Mouse (Mus musculus): Measurements from ENCODE around the gene Gm20696. TPM values are rescaled to one million over a fixed set of nuclear protein-coding genes. Genes with fewer than 3 reads are reported as not detected.
A peak's percentile ranks its signal among the peaks of the same experiment; 100 is the strongest.

Gene Gm20696
- polyA plus RNA-seq, 1 experiment from 2014 or later: 3.2 TPM

DNA sequence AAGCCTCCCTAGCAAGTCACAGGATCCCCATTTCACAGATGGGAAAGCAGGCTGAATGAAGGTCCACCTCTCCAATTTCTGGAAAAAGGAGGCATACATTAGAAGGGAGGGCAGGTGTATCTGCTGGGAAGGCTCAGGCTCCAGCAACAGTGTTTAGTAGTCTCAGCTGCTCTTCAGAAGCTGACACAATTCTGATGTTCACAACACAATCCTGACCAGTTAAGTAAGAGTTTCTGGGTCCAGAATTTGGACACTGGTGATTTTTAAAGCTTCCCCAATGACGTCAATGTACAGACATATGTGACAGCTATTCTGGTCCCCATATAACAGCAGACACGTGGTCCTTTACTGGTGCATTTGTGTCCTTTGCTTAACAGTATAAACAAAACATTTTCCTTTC lies 313.2 kb downstream of the Gm20696 start:
- no peak overlapping the region for H3K27ac ChIP-seq
- H3K4me1 ChIP-seq: peaks cover 23% of the 10 kb centered on the region
- no peaks in the 10 kb centered on the region for H3K9me3 ChIP-seq (replicated peaks)
- 87% methylated on average over 2 of the region's 2 CpGs for WGBS
- peaks cover 29% of the 10 kb centered on the region for H3K27me3 ChIP-seq (ENCODE audit: low read depth, poor library complexity, severe bottlenecking)
- DNase-seq (ENCODE audit: low spot score): no peak
- no peak overlapping the region for H3K4me3 ChIP-seq
- H3K36me3 ChIP-seq: no peaks in the 10 kb centered on the region

GRCm38 (mm10) chr6:99350566-99350965 lies 316.0 kb downstream of the Gm20696 start:
- no peaks in the 10 kb centered on the region for H3K9me3 ChIP-seq (replicated peaks)
- H3K4me3 ChIP-seq: no peak overlapping the region
- H3K4me1 ChIP-seq: peaks cover 27% of the 10 kb centered on the region
- no peaks in the 10 kb centered on the region for H3K36me3 ChIP-seq
- DNase-seq (ENCODE audit: low spot score): no peak
- H3K27me3 ChIP-seq (ENCODE audit: low read depth, poor library complexity, severe bottlenecking): peaks cover 31% of the 10 kb centered on the region
- 39% methylated on average over 3 of the region's 3 CpGs for WGBS
- no peak overlapping the region for H3K27ac ChIP-seq

- Histone ChIP-seq H3K27ac (no peak overlapping the region), H3K4me1 (peaks cover 25% of the 10 kb centered on the region), H3K4me3 (no peak overlapping the region), H3K9me3 (replicated peaks) (no peaks in the 10 kb centered on the region), H3K27me3 (ENCODE audit: low read depth, poor library complexity, severe bottlenecking) (peaks cover 31% of the 10 kb centered on the region), H3K36me3 (no peaks in the 10 kb centered on the region)
- no peak for DNase-seq (ENCODE audit: low spot score)
- WGBS: 37% methylated on average over 5 of the region's 5 CpGs
These were observed 316.4 kb downstream of the Gm20696 start for GRCm38 (mm10) chr6:99350156-99350555.

GRCm38 (mm10) chr6:99347836-99348235 lies 318.8 kb downstream of the Gm20696 start:
- Histone ChIP-seq H3K9me3 (replicated peaks) (no peaks in the 10 kb centered on the region), H3K4me3 (no peak overlapping the region), H3K27ac (no peak overlapping the region), H3K27me3 (ENCODE audit: low read depth, poor library complexity, severe bottlenecking) (peaks cover 17% of the 10 kb centered on the region), H3K36me3 (no peaks in the 10 kb centered on the region), H3K4me1 (peaks cover 15% of the 10 kb centered on the region)
- DNase-seq (ENCODE audit: low spot score): no peak
- whole genome bisulfite sequencing: 50% methylated on average over 10 of the region's 10 CpGs

GRCm38 (mm10) chr6:99344966-99345365 lies 321.6 kb downstream of the Gm20696 start:
- Histone ChIP-seq H3K27me3 (ENCODE audit: low read depth, poor library complexity, severe bottlenecking) (peaks cover 18% of the 10 kb centered on the region), H3K4me1 (peaks cover 8% of the 10 kb centered on the region), H3K4me3 (no peak overlapping the region), H3K9me3 (replicated peaks) (no peaks in the 10 kb centered on the region), H3K36me3 (no peaks in the 10 kb centered on the region), H3K27ac (no peak overlapping the region)
- no peak for DNase-seq (ENCODE audit: low spot score)
- 97% methylated on average over 7 of the region's 7 CpGs for WGBS

- peaks cover 11% of the 10 kb centered on the region for H3K4me1 ChIP-seq
These were observed 322.2 kb downstream of the Gm20696 start for GRCm38 (mm10) chr6:99344357-99344756.

GRCm38 (mm10) chr6:99343815-99344214 lies 322.8 kb downstream of the Gm20696 start:
- Histone ChIP-seq H3K36me3 (no peaks in the 10 kb centered on the region), H3K27me3 (ENCODE audit: low read depth, poor library complexity, severe bottlenecking) (peaks cover 26% of the 10 kb centered on the region), H3K4me3 (no peak overlapping the region), H3K9me3 (replicated peaks) (no peaks in the 10 kb centered on the region), H3K27ac (no peak overlapping the region), H3K4me1 (peaks cover 15% of the 10 kb centered on the region)
- no peak for DNase-seq (ENCODE audit: low spot score)
- 92% methylated on average over 3 of the region's 3 CpGs for WGBS

More at GRCm38 (mm10) chr6:99344357-99344756, 322.2 kb downstream of the Gm20696 start:
- 94% methylated on average over 3 of the region's 3 CpGs for WGBS
- H3K9me3 ChIP-seq (replicated peaks): no peaks in the 10 kb centered on the region
- H3K27ac ChIP-seq: no peak overlapping the region
- H3K4me3 ChIP-seq: no peak overlapping the region
- H3K27me3 ChIP-seq (ENCODE audit: low read depth, poor library complexity, severe bottlenecking): peaks cover 22% of the 10 kb centered on the region
- no peak for DNase-seq (ENCODE audit: low spot score)
- no peaks in the 10 kb centered on the region for H3K36me3 ChIP-seq

- 91% methylated on average over 3 of the region's 3 CpGs for WGBS
- no peaks in the 10 kb centered on the region for H3K36me3 ChIP-seq
- H3K27me3 ChIP-seq (ENCODE audit: low read depth, poor library complexity, severe bottlenecking): peaks cover 33% of the 10 kb centered on the region
- no peak for DNase-seq (ENCODE audit: low spot score)
- peaks cover 23% of the 10 kb centered on the region for H3K4me1 ChIP-seq
- no peak overlapping the region for H3K27ac ChIP-seq
- no peak overlapping the region for H3K4me3 ChIP-seq
- H3K9me3 ChIP-seq (replicated peaks): no peaks in the 10 kb centered on the region
These were observed 324.2 kb downstream of the Gm20696 start for GRCm38 (mm10) chr6:99342416-99342815.

DNA sequence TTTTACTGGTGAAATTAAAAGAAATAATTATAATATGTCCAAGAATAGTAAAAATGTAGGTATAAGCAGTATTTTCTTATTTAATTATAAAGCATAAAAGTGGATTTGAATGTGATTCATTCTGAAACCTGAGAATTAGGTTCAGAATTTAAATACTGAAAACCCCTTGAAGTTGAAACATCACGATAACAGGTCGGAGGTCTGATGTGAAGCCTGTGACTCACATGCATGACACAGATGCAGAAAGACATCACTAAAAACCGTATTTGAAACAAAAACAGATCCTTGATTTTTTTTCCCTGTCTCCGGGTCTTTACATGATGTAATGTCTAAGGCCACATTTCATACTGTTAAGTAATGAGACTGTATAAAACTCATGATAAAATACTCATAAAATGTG lies 325.7 kb downstream of the Gm20696 start:
- Histone ChIP-seq H3K27me3 (ENCODE audit: low read depth, poor library complexity, severe bottlenecking) (peaks cover 39% of the 10 kb centered on the region), H3K4me1 (peaks cover 33% of the 10 kb centered on the region), H3K9me3 (replicated peaks) (no peaks in the 10 kb centered on the region), H3K27ac (no peak overlapping the region), H3K36me3 (no peaks in the 10 kb centered on the region), H3K4me3 (no peak overlapping the region)
- DNase-seq (ENCODE audit: low spot score): no peak
- 90% methylated on average over 4 of the region's 4 CpGs for WGBS

GRCm38 (mm10) chr6:99339986-99340721 lies 326.4 kb downstream of the Gm20696 start:
- no peak for DNase-seq (ENCODE audit: low spot score)
- Histone ChIP-seq H3K27me3 (ENCODE audit: low read depth, poor library complexity, severe bottlenecking) (peaks cover 42% of the 10 kb centered on the region), H3K4me1 (peaks cover 41% of the 10 kb centered on the region), H3K27ac (no peak overlapping the region), H3K9me3 (replicated peaks) (no peaks in the 10 kb centered on the region), H3K36me3 (no peaks in the 10 kb centered on the region), H3K4me3 (no peak overlapping the region)
- 77% methylated on average over 10 of the region's 10 CpGs for WGBS

GRCm38 (mm10) chr6:99339343-99339620 lies 327.3 kb downstream of the Gm20696 start:
- H3K4me3 ChIP-seq: no peak overlapping the region
- H3K36me3 ChIP-seq: no peaks in the 10 kb centered on the region
- peaks cover 43% of the 10 kb centered on the region for H3K4me1 ChIP-seq
- no peak overlapping the region for H3K27ac ChIP-seq
- 56% methylated on average over 5 of the region's 5 CpGs for WGBS
- peaks cover 50% of the 10 kb centered on the region for H3K27me3 ChIP-seq (ENCODE audit: low read depth, poor library complexity, severe bottlenecking)
- H3K9me3 ChIP-seq (replicated peaks): no peaks in the 10 kb centered on the region
- DNase-seq (ENCODE audit: low spot score): peak; percentile 39

DNA sequence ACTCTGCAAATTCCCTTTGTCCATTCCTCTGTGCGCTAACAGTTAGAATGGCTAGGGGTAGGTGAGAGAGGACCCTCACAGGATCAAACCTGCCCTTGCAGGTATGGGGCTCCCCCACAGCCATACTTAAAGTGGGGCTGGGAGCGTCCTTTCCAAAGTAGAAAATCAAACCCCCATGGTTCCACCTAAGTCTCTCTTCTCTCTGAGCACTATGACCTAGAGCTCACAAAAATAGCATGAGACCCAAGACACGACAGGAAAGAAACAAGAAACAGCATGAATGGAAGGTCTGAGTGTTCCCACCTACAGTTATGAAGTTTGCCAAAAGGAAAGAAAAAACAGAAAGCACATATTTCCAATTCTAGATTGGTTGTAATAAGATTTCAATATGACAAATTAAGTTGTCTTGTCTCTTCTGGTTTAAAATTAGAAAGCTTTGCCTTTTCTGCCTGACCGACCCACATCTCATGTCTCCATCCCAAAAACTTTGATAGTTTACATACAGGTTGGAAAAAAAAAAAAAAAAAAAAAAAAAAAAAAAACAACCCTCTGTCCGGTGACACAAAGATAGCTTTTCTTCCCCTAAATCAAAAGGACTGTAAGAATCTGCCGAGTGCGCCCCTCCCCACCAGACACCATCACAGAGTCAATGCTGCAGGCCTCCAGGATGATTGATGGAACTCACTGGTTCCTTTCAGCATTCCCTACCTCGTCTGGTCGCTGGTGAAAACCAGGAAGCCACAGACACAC lies 327.8 kb downstream of the Gm20696 start:
- WGBS: 42% methylated on average over 9 of the region's 9 CpGs

DNA sequence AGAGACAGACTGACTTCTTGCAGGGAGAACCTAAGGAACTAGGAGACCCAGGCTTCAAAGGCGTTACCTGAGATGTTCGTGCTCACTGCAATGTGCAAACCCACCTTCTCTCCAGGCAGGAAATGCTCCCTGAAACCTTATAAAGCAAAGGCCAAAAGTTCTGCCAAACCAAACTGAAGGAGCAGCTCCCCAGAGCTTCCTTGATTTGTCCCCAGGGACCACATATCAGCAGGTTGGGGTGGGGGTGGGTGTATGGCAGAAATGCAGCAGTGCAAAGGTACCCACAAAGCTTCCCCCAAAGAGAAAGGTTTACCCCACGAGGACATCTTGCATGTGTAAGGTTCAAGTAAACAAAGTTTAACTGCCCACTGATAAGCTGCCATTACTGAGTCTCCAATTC lies 328.4 kb downstream of the Gm20696 start:
- 0 out of 2 replicates have a peak overlapping the region, but pooled peaks have one; percentile 19 for H3K27ac ChIP-seq
- no peaks in the 10 kb centered on the region for H3K36me3 ChIP-seq
- no peak for DNase-seq (ENCODE audit: low spot score)
- WGBS: 43% methylated on average over 3 of the region's 3 CpGs
- no peak overlapping the region for H3K4me3 ChIP-seq
- no peaks in the 10 kb centered on the region for H3K9me3 ChIP-seq (replicated peaks)
- H3K27me3 ChIP-seq (ENCODE audit: low read depth, poor library complexity, severe bottlenecking): peaks cover 61% of the 10 kb centered on the region
- peaks cover 43% of the 10 kb centered on the region for H3K4me1 ChIP-seq

More for the DNA sequence above, 327.8 kb downstream of the Gm20696 start:
- H3K36me3 ChIP-seq: no peaks in the 10 kb centered on the region
- peaks cover 56% of the 10 kb centered on the region for H3K27me3 ChIP-seq (ENCODE audit: low read depth, poor library complexity, severe bottlenecking)
- peaks cover 43% of the 10 kb centered on the region for H3K4me1 ChIP-seq
- H3K4me3 ChIP-seq: no peak overlapping the region
- H3K27ac ChIP-seq: no peak overlapping the region
- no peaks in the 10 kb centered on the region for H3K9me3 ChIP-seq (replicated peaks)
- DNase-seq (ENCODE audit: low spot score): no peak

Data from limb, embryonic 10.5 days (tissue).